Mouse (Mus musculus) olfactory bulb, adult 2 months (tissue): ENCODE data around the gene Gm3594.
"Not testable (repeated sequence)": the region's sequence is repeated elsewhere in the genome, so short reads cannot be mapped to it uniquely, and the experiment has no call there.

Experiments used
- CTCF ChIP-seq: fragments of 200-500 bp; IDR thresholded peaks from 2 replicates; pipeline ENCODE4 v1.5.1; 2012; ENCODE audit warnings: low read depth, mild to moderate bottlenecking, low read length, moderate library complexity; ENCODE audit not compliant: insufficient read depth
- POLR2A ChIP-seq: fragments of 200-500 bp; IDR thresholded peaks from 2 replicates; pipeline ENCODE4 v1.6.1; 2012; ENCODE audit warnings: mild to moderate bottlenecking, low read depth, low read length, moderate library complexity; ENCODE audit not compliant: insufficient read depth

DNA sequence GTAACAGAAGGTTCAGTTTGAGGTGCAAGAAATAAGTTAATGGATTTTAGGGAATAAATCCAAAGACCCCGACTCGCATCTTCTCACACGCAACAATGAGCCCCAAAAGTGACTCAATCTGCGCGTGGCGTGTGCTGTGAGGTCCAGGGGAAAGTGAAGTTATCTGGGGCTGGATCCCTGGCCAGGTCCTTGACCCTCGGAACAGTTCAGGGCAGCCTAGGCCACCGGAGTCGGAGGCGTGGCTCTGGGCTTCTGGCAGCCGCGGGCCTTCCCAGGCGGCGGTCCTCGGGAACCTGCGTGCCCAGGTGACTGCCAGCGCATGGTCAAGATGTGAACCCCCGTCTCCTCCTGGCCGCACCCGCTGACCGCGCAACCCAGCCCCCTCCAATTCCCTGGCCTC is 18.1 kb downstream of the Gm3594 start:
- TF ChIP-seq CTCF, POLR2A: not testable (repeated sequence)
